Mouse (Mus musculus): ENCODE data around the gene Armcx4. TPM values are rescaled to one million over a fixed set of nuclear protein-coding genes. Genes with fewer than 3 reads are reported as not detected.
A peak's percentile ranks its signal among the peaks of the same experiment; 100 is the strongest.
"Not testable (repeated sequence)": the region's sequence is repeated elsewhere in the genome, so short reads cannot be mapped to it uniquely, and the experiment has no call there.

Armcx4 gene
- polyA plus RNA-seq, 1 experiment from 2014 or later: 0.81 TPM

- H3K4me3 ChIP-seq: no peak overlapping the region
- H3K27ac ChIP-seq: no peak overlapping the region
- H3K27me3 ChIP-seq (replicated peaks): peaks cover 17% of the 10 kb centered on the region
- 68% methylated on average over 10 of the region's 10 CpGs for WGBS (ENCODE audit: insufficient replicate concordance)
- H3K4me1 ChIP-seq: no peaks in the 10 kb centered on the region
- H3K4me2 ChIP-seq: no peak overlapping the region
- no peaks in the 10 kb centered on the region for H3K9me3 ChIP-seq (replicated peaks)
- 0 out of 2 replicates have a peak, but pooled peaks cover 2% of the 10 kb centered on the region for H3K36me3 ChIP-seq
- no peak for ATAC-seq
- H3K9ac ChIP-seq: no peak overlapping the region
These were observed 4.7 kb downstream of the Armcx4 start for GRCm38 (mm10) chrX:134690871-134691539.

GRCm38 (mm10) chrX:134691540-134691935, 5.2 kb downstream of the Armcx4 start:
- 75% methylated on average over 2 of the region's 2 CpGs for WGBS (ENCODE audit: insufficient replicate concordance)
- H3K4me2 ChIP-seq: no peak overlapping the region
- ATAC-seq: no peak

GRCm38 (mm10) chrX:134716863-134717262, 30.5 kb downstream of the Armcx4 start:
- Histone ChIP-seq H3K4me3 (no peak overlapping the region), H3K27ac (no peak overlapping the region), H3K36me3 (no peaks in the 10 kb centered on the region), H3K9me3 (replicated peaks) (no peaks in the 10 kb centered on the region), H3K27me3 (replicated peaks) (0 out of 2 replicates have a peak, but pooled peaks cover 3% of the 10 kb centered on the region), H3K9ac (no peak overlapping the region), H3K4me2 (no peak overlapping the region), H3K4me1 (no peaks in the 10 kb centered on the region)
- no peak for ATAC-seq
- WGBS (ENCODE audit: insufficient replicate concordance): 53% methylated on average over 3 of the region's 3 CpGs

More at GRCm38 (mm10) chrX:134691540-134691935, 5.2 kb downstream of the Armcx4 start:
- Histone ChIP-seq H3K9me3 (replicated peaks) (no peaks in the 10 kb centered on the region), H3K27ac (no peak overlapping the region), H3K27me3 (replicated peaks) (peaks cover 12% of the 10 kb centered on the region), H3K9ac (no peak overlapping the region), H3K36me3 (0 out of 2 replicates have a peak, but pooled peaks cover 2% of the 10 kb centered on the region), H3K4me3 (no peak overlapping the region), H3K4me1 (no peaks in the 10 kb centered on the region)

GRCm38 (mm10) chrX:134717752-134718308, 31.5 kb downstream of the Armcx4 start, which contains the start of gene Armcx1:
Gene Armcx1 (plus strand): TSS chrX:134717963.
- Histone ChIP-seq H3K27ac (peak within 1 kb of the TSS; percentile 68), H3K9ac (peak within 1 kb of the TSS; percentile 61), H3K4me2 (peak within 1 kb of the TSS; percentile 77), H3K4me3 (peak within 1 kb of the TSS; percentile 59), H3K36me3 (no peaks in the 10 kb centered on the region), H3K9me3 (replicated peaks) (no peaks in the 10 kb centered on the region), H3K27me3 (replicated peaks) (0 out of 2 replicates have a peak, but pooled peaks cover 3% of the 10 kb centered on the region), H3K4me1 (no peaks in the 10 kb centered on the region)
- ATAC-seq: peak; percentile 89
- WGBS (ENCODE audit: insufficient replicate concordance): 10% methylated on average over 16 of the region's 16 CpGs

GRCm38 (mm10) chrX:134718524-134718923, 32.2 kb downstream of the Armcx4 start:
- no peaks in the 10 kb centered on the region for H3K9me3 ChIP-seq (replicated peaks)
- peak overlapping the region; percentile 61 for H3K9ac ChIP-seq
- H3K4me3 ChIP-seq: peak overlapping the region; percentile 59
- peak overlapping the region; percentile 77 for H3K4me2 ChIP-seq
- no peaks in the 10 kb centered on the region for H3K4me1 ChIP-seq
- H3K36me3 ChIP-seq: no peaks in the 10 kb centered on the region
- H3K27me3 ChIP-seq (replicated peaks): 0 out of 2 replicates have a peak, but pooled peaks cover 3% of the 10 kb centered on the region
- peak overlapping the region; percentile 68; the same call in 1 of the 2 replicates for H3K27ac ChIP-seq
- peak; percentile 74; the same call in 1 of the 2 replicates for ATAC-seq
- WGBS (ENCODE audit: insufficient replicate concordance): 16% methylated on average over 14 of the region's 14 CpGs

- not testable (repeated sequence) for H3K4me3 ChIP-seq; H3K36me3 ChIP-seq; ATAC-seq; H3K27me3 ChIP-seq (replicated peaks); H3K4me2 ChIP-seq; H3K4me1 ChIP-seq; H3K9ac ChIP-seq; H3K9me3 ChIP-seq (replicated peaks); H3K27ac ChIP-seq
- 41% methylated on average over 2 of the region's 2 CpGs for WGBS (ENCODE audit: insufficient replicate concordance)
These were observed 37.4 kb downstream of the Armcx4 start for GRCm38 (mm10) chrX:134723762-134724161.

- ATAC-seq: no peak
- no peaks in the 10 kb centered on the region for H3K4me1 ChIP-seq
- H3K27ac ChIP-seq: no peak overlapping the region
- no peak overlapping the region for H3K4me2 ChIP-seq
- H3K9ac ChIP-seq: no peak overlapping the region
- H3K36me3 ChIP-seq: no peaks in the 10 kb centered on the region
- H3K27me3 ChIP-seq (replicated peaks): 0 out of 2 replicates have a peak, but pooled peaks cover 8% of the 10 kb centered on the region
- 31% methylated on average over 4 of the region's 4 CpGs for WGBS (ENCODE audit: insufficient replicate concordance)
- no peaks in the 10 kb centered on the region for H3K9me3 ChIP-seq (replicated peaks)
- no peak overlapping the region for H3K4me3 ChIP-seq
These were observed 43.5 kb downstream of the Armcx4 start for GRCm38 (mm10) chrX:134729778-134730177.

GRCm38 (mm10) chrX:134737796-134738195, 51.5 kb downstream of the Armcx4 start:
- Histone ChIP-seq H3K4me2 (no peak overlapping the region), H3K36me3 (no peaks in the 10 kb centered on the region)
- peak; percentile 52 for ATAC-seq

GRCm38 (mm10) chrX:134739160-134739559, 52.8 kb downstream of the Armcx4 start:
- no peaks in the 10 kb centered on the region for H3K9me3 ChIP-seq (replicated peaks)
- H3K36me3 ChIP-seq: no peaks in the 10 kb centered on the region
- 44% methylated on average over 4 of the region's 4 CpGs for WGBS (ENCODE audit: insufficient replicate concordance)
- H3K4me1 ChIP-seq: peaks cover 7% of the 10 kb centered on the region; the same call in 1 of the 2 replicates
- H3K4me3 ChIP-seq: no peak overlapping the region
- H3K27ac ChIP-seq: no peak overlapping the region
- no peak for ATAC-seq
- H3K27me3 ChIP-seq (replicated peaks): 0 out of 2 replicates have a peak, but pooled peaks cover 7% of the 10 kb centered on the region
- H3K9ac ChIP-seq: no peak overlapping the region
- no peak overlapping the region for H3K4me2 ChIP-seq

More at GRCm38 (mm10) chrX:134737796-134738195, 51.5 kb downstream of the Armcx4 start:
- no peak overlapping the region for H3K27ac ChIP-seq
- no peak overlapping the region for H3K9ac ChIP-seq
- WGBS (ENCODE audit: insufficient replicate concordance): 92% methylated on average over 1 of the region's 1 CpGs
- no peaks in the 10 kb centered on the region for H3K9me3 ChIP-seq (replicated peaks)
- 0 out of 2 replicates have a peak, but pooled peaks cover 9% of the 10 kb centered on the region for H3K27me3 ChIP-seq (replicated peaks)
- H3K4me3 ChIP-seq: no peak overlapping the region
- H3K4me1 ChIP-seq: peaks cover 7% of the 10 kb centered on the region; the same call in 1 of the 2 replicates

- H3K27me3 ChIP-seq (replicated peaks): no peaks in the 10 kb centered on the region
- no peak overlapping the region for H3K9ac ChIP-seq
- H3K4me1 ChIP-seq: peaks cover 7% of the 10 kb centered on the region; the same call in 1 of the 2 replicates
- no peaks in the 10 kb centered on the region for H3K9me3 ChIP-seq (replicated peaks)
- H3K36me3 ChIP-seq: no peaks in the 10 kb centered on the region
- H3K4me3 ChIP-seq: no peak overlapping the region
- 47% methylated on average over 5 of the region's 5 CpGs for whole genome bisulfite sequencing (ENCODE audit: insufficient replicate concordance)
- no peak for ATAC-seq
- H3K27ac ChIP-seq: no peak overlapping the region
- H3K4me2 ChIP-seq: no peak overlapping the region
These were observed 55.5 kb downstream of the Armcx4 start for GRCm38 (mm10) chrX:134741862-134742261.
